Mouse (Mus musculus): ENCODE data around the gene Ikzf5. TPM values are rescaled to one million over a fixed set of nuclear protein-coding genes. Genes with fewer than 3 reads are reported as not detected.
"Not testable (repeated sequence)": the region's sequence is repeated elsewhere in the genome, so short reads cannot be mapped to it uniquely, and the experiment has no call there.

The Ikzf5 gene
- polyA plus RNA-seq, 1 experiment = 18.4 TPM

GRCm38 (mm10) chr7:131411221-131411940 is 1.1 kb upstream of the Ikzf5 start:
- Histone ChIP-seq H3K4me3 (ENCODE audit: insufficient read depth, low read length) (peak overlapping the region; percentile 65), H3K27ac (ENCODE audit: insufficient read depth, low read length) (no peak overlapping the region), H3K4me1 (ENCODE audit: control insufficient read depth, insufficient read depth, low read length) (peaks cover 6% of the 10 kb centered on the region)
- no peak for TF ChIP-seq CTCF (IDR thresholded peaks at IDR 0.05; ENCODE audit: extremely low read depth, insufficient read depth, low read length)
- TF ChIP-seq POLR2A (IDR thresholded peaks at IDR 0.05; ENCODE audit: extremely low read depth, insufficient read depth, low read length) = no peak

GRCm38 (mm10) chr7:131409988-131410385 is 334 bp downstream of the Ikzf5 start:
- H3K27ac ChIP-seq (ENCODE audit: insufficient read depth, low read length) = peak overlapping the region; percentile 41
- peak overlapping the region; percentile 65 for H3K4me3 ChIP-seq (ENCODE audit: insufficient read depth, low read length)
- TF ChIP-seq CTCF (IDR thresholded peaks at IDR 0.05; ENCODE audit: extremely low read depth, insufficient read depth, low read length) (no peak), POLR2A (IDR thresholded peaks at IDR 0.05; ENCODE audit: extremely low read depth, insufficient read depth, low read length) (no peak)
- H3K4me1 ChIP-seq (ENCODE audit: control insufficient read depth, insufficient read depth, low read length) = peaks cover 6% of the 10 kb centered on the region

DNA sequence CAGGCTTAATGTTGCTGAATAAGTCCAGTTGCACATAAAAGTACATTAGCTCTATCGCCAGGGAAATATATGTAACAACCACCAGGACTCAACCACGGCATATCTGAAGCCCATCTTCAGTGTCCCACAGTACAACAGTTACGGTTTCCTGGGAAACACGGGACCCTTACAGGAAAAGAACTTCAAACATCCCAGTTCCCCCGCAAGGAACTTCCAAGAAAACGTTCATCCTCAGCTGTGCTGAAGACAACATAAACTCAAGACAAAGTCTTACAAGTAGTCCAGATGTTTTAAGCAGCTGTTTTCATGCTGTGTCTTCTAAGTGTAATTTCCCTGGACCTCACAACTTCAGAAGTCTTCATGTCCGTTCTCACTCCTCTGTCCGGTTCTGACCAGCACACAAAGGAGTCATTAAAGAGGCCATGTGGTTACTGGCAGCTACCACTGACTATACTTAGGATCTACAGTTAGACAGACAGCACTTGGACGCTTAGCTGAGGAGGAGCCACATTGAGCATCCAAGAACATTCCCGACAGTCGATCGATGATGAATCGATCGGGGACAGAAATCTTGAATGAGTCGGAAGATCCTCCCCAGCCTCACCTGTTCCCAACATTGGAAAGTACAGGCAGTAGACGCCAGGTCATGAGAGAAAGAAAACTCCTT is 867 bp downstream of the Ikzf5 start:
- H3K4me3 ChIP-seq (ENCODE audit: insufficient read depth, low read length) = peak overlapping the region; percentile 65
- no peak overlapping the region for H3K27ac ChIP-seq (ENCODE audit: insufficient read depth, low read length)
- peaks cover 6% of the 10 kb centered on the region for H3K4me1 ChIP-seq (ENCODE audit: control insufficient read depth, insufficient read depth, low read length)
- TF ChIP-seq POLR2A (IDR thresholded peaks at IDR 0.05; ENCODE audit: extremely low read depth, insufficient read depth, low read length) (no peak), CTCF (IDR thresholded peaks at IDR 0.05; ENCODE audit: extremely low read depth, insufficient read depth, low read length) (no peak)

DNA sequence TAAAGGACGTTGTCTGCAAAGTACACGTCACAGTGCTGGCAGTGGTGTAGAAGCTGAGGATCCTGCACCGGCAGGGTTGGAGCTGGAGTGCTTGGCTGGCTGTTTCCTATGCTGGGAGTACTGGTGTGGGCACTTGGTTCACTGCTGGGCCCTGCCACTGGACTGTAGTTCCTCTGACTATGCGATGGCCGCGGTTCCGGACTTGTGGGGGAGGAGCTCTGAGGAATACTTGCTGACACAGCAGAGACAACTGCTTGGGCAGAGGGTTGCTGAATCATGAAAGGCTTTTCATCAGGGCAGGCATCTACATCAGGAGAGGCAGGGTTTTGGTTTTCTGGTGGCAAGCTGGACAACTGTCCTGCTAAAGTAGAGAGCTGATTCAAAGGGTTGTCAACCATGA is 18.6 kb downstream of the Ikzf5 start:
- not testable (repeated sequence) for H3K27ac ChIP-seq (ENCODE audit: insufficient read depth, low read length); H3K4me1 ChIP-seq (ENCODE audit: control insufficient read depth, insufficient read depth, low read length); H3K4me3 ChIP-seq (ENCODE audit: insufficient read depth, low read length)

- no peak for TF ChIP-seq CTCF (IDR thresholded peaks at IDR 0.05; ENCODE audit: extremely low read depth, insufficient read depth, low read length)
- TF ChIP-seq POLR2A (IDR thresholded peaks at IDR 0.05; ENCODE audit: extremely low read depth, insufficient read depth, low read length) = no peak
- no peaks in the 10 kb centered on the region; the same call in 1 of the 2 replicates for H3K4me1 ChIP-seq (ENCODE audit: control insufficient read depth, insufficient read depth, low read length)
These were observed 38.3 kb downstream of the Ikzf5 start for GRCm38 (mm10) chr7:131371880-131372651.

DNA sequence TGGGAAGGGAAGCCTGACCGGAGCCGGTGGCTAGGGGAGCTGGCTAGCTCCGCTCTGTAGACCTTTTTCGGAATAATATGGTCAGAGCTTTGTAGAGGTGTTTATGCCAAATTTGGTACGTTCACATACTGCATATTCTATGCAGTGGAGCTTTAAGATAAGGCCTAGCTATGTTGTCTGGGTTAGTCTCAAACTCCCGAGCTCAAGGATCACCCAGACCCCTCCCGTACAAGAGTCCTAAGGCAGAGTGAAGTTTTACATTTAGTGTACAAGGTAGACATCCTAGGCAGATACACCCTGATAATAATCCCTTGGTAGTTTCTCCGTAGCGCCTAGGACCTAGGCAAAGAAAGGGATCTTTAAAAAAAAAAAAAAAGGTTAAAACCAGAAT is 38.9 kb downstream of the Ikzf5 start:
- peak overlapping the region; percentile 94 for H3K27ac ChIP-seq (ENCODE audit: insufficient read depth, low read length)
- no peaks in the 10 kb centered on the region; the same call in 1 of the 2 replicates for H3K4me1 ChIP-seq (ENCODE audit: control insufficient read depth, insufficient read depth, low read length)
- H3K4me3 ChIP-seq (ENCODE audit: insufficient read depth, low read length) = peak overlapping the region; percentile 84
- no peak for TF ChIP-seq CTCF (IDR thresholded peaks at IDR 0.05; ENCODE audit: extremely low read depth, insufficient read depth, low read length)

More at GRCm38 (mm10) chr7:131371880-131372651, 38.3 kb downstream of the Ikzf5 start:
- Histone ChIP-seq H3K27ac (ENCODE audit: insufficient read depth, low read length) (no peak overlapping the region), H3K4me3 (ENCODE audit: insufficient read depth, low read length) (peak overlapping the region; percentile 84)

GRCm38 (mm10) chr7:131370648-131371469 is 39.5 kb downstream of the Ikzf5 start, which contains the start of gene Pstk:
Gene Pstk (plus strand): TSS chr7:131371141.
- peak; percentile 92 for TF ChIP-seq POLR2A (IDR thresholded peaks at IDR 0.05; ENCODE audit: extremely low read depth, insufficient read depth, low read length)
- peak; percentile 83 for TF ChIP-seq CTCF (IDR thresholded peaks at IDR 0.05; ENCODE audit: extremely low read depth, insufficient read depth, low read length)
- Histone ChIP-seq H3K27ac (ENCODE audit: insufficient read depth, low read length) (peak within 1 kb of the TSS; percentile 94), H3K4me1 (ENCODE audit: control insufficient read depth, insufficient read depth, low read length) (no peaks in the 10 kb centered on the region; the same call in 1 of the 2 replicates), H3K4me3 (ENCODE audit: insufficient read depth, low read length) (peak within 1 kb of the TSS; percentile 84)

DNA sequence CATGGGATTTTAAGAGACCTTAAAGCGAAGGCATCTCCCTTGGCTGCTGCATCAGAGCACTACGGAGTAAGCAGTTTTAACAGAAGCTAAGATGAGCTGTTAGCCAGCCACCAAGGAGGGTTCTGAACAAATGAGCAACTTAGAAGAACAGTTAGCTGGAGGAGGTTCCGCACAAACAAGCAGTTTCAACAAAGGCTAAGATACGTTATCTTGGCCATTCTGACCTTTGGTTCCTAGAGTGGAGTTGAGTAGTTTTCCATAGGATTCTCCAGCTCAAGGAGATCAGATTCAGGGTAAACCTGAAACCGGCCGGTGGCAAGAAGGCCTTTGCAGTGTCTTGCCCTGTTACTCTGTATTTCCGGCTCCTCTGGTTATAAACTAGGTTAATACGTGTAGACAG is 46.2 kb downstream of the Ikzf5 start:
- TF ChIP-seq POLR2A (IDR thresholded peaks at IDR 0.05; ENCODE audit: extremely low read depth, insufficient read depth, low read length) (no peak), CTCF (IDR thresholded peaks at IDR 0.05; ENCODE audit: extremely low read depth, insufficient read depth, low read length) (no peak)

More for the DNA sequence above, 46.2 kb downstream of the Ikzf5 start:
- H3K4me3 ChIP-seq (ENCODE audit: insufficient read depth, low read length) = no peak overlapping the region
- peaks cover 2% of the 10 kb centered on the region; the same call in 1 of the 2 replicates for H3K4me1 ChIP-seq (ENCODE audit: control insufficient read depth, insufficient read depth, low read length)
- no peak overlapping the region for H3K27ac ChIP-seq (ENCODE audit: insufficient read depth, low read length)
